14 mouse cellular contexts compared by ENCODE assay signal in genomic region chr2:57492914-57493621, GRCm38 (mm10).
"Had no signal": no experiment of that assay in that cellular context is flagged by ENCODE, and none has a peak within 500 bp of the region (broad histone marks: within the 10 kb centered on the region; RNA-seq: fewer than 3 reads in every experiment).

No protein-coding gene starts in this region.

- H3K27me3 ChIP-seq: limb, embryonic 15.5 days; liver, embryonic 13.5 days; neural tube, embryonic 13.5 days had no signal

- H3K4me1 ChIP-seq: limb, embryonic 15.5 days; liver, embryonic 13.5 days; neural tube, embryonic 13.5 days had no signal

- DNase-seq: kidney, adult 8-10 months; kidney, postnatal 25 days; layer of hippocampus, adult 9-11 months; layer of hippocampus, postnatal 36 days; liver, embryonic 13.5 days; liver, postnatal 0 days; right cerebral cortex, adult 18-20 months; right cerebral cortex, postnatal 25 days; thymus, adult 18-20 months; thymus, postnatal 14 days had no signal

- H3K9ac ChIP-seq: limb, embryonic 15.5 days; liver, embryonic 13.5 days; liver, postnatal 0 days; neural tube, embryonic 13.5 days had no signal

- H3K4me3 ChIP-seq: limb, embryonic 15.5 days; liver, embryonic 13.5 days; midbrain, embryonic 10.5 days; neural tube, embryonic 13.5 days had no signal

- H3K9me3 ChIP-seq: limb, embryonic 15.5 days; liver, embryonic 13.5 days; midbrain, embryonic 10.5 days; neural tube, embryonic 13.5 days had no signal

- H3K36me3 ChIP-seq: limb, embryonic 15.5 days; liver, embryonic 13.5 days; midbrain, embryonic 10.5 days; neural tube, embryonic 13.5 days had no signal

- H3K27ac ChIP-seq: limb, embryonic 15.5 days; liver, embryonic 13.5 days; midbrain, embryonic 10.5 days; neural tube, embryonic 13.5 days had no signal

- ATAC-seq: liver, postnatal 0 days; midbrain, embryonic 16.5 days had no signal

- H3K4me2 ChIP-seq: limb, embryonic 15.5 days; liver, embryonic 13.5 days; neural tube, embryonic 13.5 days had no signal
